Mouse (Mus musculus): ENCODE results near the gene Tmem50b. TPM values are rescaled to one million over a fixed set of nuclear protein-coding genes. Genes with fewer than 3 reads are reported as not detected.

The Tmem50b gene
- polyA plus RNA-seq, 1 experiment from 2014 or later: 112 TPM

DNA sequence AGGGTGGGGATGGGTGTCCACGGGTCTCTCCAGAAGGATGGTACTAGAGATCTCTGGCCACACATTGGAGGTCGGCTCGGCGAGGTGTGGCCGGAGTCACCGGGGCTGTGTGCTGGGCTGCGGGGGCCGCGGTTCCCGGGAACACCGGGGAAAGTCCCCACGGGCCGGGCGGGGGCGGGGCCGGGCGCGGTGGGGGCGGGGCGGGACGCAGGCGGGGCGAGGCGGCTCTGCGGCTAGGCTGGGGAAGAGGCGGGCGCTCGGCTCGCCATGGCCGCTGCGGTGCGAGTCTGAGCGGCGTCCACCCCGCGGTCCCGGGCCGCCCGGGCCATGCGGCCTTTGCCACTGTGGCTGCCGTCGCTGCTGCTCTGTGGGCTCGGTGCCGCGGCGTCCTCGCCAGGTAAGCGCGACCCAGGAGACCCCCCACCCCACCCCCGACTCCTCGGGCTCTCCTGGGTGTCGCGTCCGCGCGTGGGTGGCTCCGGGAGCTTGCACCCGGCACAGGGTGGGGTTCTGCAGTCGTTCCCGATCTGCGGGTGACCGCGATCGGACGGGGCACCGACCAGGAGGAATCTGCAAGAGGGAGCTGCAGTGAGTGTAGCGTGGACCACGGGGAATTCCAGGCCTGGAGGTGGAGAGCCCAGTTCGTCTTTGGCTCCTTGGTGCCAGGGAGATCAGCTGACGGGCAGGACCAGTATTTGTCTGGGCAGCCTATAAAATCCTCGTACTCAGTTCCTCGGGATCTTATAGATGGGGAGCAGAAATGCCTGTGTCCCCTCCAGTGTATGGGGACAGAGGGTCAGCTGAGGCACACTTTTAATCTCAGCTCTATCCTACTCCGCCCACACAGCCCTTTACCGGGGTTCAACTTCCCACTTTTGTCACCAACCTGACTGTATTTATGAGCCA is 50.5 kb downstream of the Tmem50b start, which contains the start of gene Ifngr2:
Ifngr2 (plus strand) TSS at position 237 of the 906 bp plus-strand sequence.
- peak within 1 kb of the TSS; percentile 94 for H3K4me3 ChIP-seq (replicated peaks)
- ATAC-seq (ENCODE audit: low FRiP score): peak; percentile 89
- H3K4me1 ChIP-seq: peaks cover 42% of the 10 kb centered on the region
- H3K9me3 ChIP-seq (replicated peaks): no peaks in the 10 kb centered on the region
- H3K27ac ChIP-seq (replicated peaks): peak within 1 kb of the TSS; percentile 72
- H3K9ac ChIP-seq (replicated peaks): peak within 1 kb of the TSS; percentile 92
- H3K4me2 ChIP-seq: peak within 1 kb of the TSS; percentile 77
- under 1% methylated on average over 74 of the region's 74 CpGs for WGBS
- H3K27me3 ChIP-seq (replicated peaks): 0 out of 2 replicates have a peak, but pooled peaks cover 2% of the 10 kb centered on the region
- no peaks in the 10 kb centered on the region for H3K36me3 ChIP-seq

- Histone ChIP-seq H3K9me3 (replicated peaks) (no peaks in the 10 kb centered on the region), H3K4me1 (peaks cover 46% of the 10 kb centered on the region), H3K9ac (replicated peaks) (peak overlapping the region; percentile 92), H3K4me3 (replicated peaks) (peak overlapping the region; percentile 94), H3K27me3 (replicated peaks) (0 out of 2 replicates have a peak, but pooled peaks cover 2% of the 10 kb centered on the region), H3K36me3 (no peaks in the 10 kb centered on the region), H3K27ac (replicated peaks) (peak overlapping the region; percentile 72), H3K4me2 (peak overlapping the region; percentile 77)
- WGBS: 11% methylated on average over 14 of the region's 14 CpGs
- peak; percentile 68 for ATAC-seq (ENCODE audit: low FRiP score)
Observed at GRCm38 (mm10) chr16:91546391-91546835, 51.2 kb downstream of the Tmem50b start.

DNA sequence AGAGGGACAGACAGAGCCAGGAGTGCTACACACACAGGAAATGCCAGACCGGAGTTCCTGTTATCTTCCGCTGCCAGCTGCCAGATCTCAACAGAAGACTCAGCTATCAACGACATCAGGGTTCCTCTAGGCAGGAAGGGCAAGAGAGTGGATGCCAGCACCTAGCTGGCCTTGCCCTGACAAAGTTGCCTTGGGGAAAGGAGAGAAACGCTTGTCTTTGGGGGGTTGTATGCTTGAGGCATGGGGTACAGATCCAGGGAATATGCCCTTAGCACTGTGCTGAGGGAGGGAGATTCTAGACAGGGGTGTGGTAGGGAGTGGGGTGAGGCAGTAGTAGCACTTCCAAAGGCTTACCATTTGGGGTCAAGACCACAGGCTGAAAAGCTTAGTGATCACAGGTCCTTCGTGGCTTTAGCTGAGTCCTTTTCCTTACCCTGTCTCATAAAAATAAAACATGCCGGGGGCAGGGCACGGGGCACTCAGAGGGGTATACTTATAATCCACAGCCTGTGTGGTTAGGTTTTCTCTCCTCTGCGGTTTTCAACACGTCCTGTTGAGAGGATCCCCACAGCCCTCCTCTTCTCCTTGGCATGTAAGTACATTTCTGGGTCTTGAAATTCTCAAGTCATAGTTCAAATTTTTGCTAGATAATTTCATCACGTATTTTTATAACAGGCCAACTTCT is 51.9 kb downstream of the Tmem50b start:
- Histone ChIP-seq H3K27ac (replicated peaks) (no peak overlapping the region), H3K4me1 (peaks cover 40% of the 10 kb centered on the region), H3K9ac (replicated peaks) (no peak overlapping the region), H3K36me3 (no peaks in the 10 kb centered on the region), H3K4me2 (no peak overlapping the region), H3K4me3 (replicated peaks) (no peak overlapping the region), H3K27me3 (replicated peaks) (0 out of 2 replicates have a peak, but pooled peaks cover 2% of the 10 kb centered on the region), H3K9me3 (replicated peaks) (no peaks in the 10 kb centered on the region)
- WGBS: 68% methylated on average over 10 of the region's 10 CpGs
- ATAC-seq (ENCODE audit: low FRiP score): no peak

DNA sequence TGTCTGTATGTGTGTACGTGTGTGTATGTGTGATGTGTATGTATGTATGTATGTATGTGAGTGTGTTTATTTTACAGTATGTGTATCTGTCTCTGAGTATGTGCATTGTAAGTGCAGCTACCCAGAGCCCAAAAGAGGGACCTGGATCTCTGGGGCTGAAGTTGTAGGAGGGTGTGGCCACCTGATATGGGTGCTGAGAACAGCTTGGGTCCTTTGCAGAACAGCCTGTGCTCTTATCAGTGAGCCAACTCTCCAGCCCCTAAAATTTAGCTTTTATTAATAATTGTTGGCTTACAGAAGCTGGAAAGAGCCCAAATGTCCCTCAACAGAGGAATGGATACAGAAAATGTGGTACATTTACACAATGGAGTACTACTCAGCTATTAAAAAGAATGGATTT is 54.0 kb downstream of the Tmem50b start:
- no peak overlapping the region for H3K4me3 ChIP-seq (replicated peaks)
- H3K27ac ChIP-seq (replicated peaks): no peak overlapping the region
- no peaks in the 10 kb centered on the region for H3K9me3 ChIP-seq (replicated peaks)
- no peak overlapping the region for H3K4me2 ChIP-seq
- H3K4me1 ChIP-seq: peaks cover 24% of the 10 kb centered on the region
- ATAC-seq (ENCODE audit: low FRiP score): no peak
- no peaks in the 10 kb centered on the region for H3K36me3 ChIP-seq
- H3K9ac ChIP-seq (replicated peaks): no peak overlapping the region
- WGBS: 97% methylated on average over 1 of the region's 1 CpGs
- 0 out of 2 replicates have a peak, but pooled peaks cover 2% of the 10 kb centered on the region for H3K27me3 ChIP-seq (replicated peaks)

DNA sequence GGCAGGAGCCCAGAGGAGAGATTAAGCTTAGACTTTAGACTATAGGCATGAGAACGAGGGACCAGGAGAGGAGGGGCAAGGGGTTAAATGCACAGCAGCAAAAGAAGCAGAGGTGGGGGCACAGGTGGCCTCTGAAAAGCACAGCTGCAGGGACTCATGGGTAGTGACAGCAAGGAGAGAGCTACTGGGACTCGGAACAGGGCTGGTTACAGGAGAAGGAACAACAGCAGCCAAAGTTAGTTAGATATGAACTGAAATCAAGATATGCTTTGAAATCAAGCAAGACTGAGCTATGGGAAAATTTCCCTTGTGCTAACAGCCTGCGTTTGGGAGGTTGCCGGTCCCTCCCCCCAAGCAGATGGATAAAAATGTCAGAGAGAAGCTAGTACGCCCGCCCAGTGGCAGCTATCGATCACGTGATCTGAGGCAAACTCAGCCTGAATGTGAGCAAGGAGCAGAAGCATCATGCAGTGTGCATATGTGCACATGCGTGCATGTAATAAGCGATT is 56.0 kb downstream of the Tmem50b start:
- peak overlapping the region; percentile 40 for H3K4me2 ChIP-seq
- H3K4me3 ChIP-seq (replicated peaks): no peak overlapping the region
- no peaks in the 10 kb centered on the region for H3K36me3 ChIP-seq
- H3K9me3 ChIP-seq (replicated peaks): no peaks in the 10 kb centered on the region
- no peak overlapping the region for H3K9ac ChIP-seq (replicated peaks)
- H3K27ac ChIP-seq (replicated peaks): no peak overlapping the region
- peak; percentile 46; the same call in 1 of the 2 replicates for ATAC-seq (ENCODE audit: low FRiP score)
- 42% methylated on average over 10 of the region's 10 CpGs for WGBS
- 0 out of 2 replicates have a peak, but pooled peaks cover 2% of the 10 kb centered on the region for H3K27me3 ChIP-seq (replicated peaks)
- peaks cover 12% of the 10 kb centered on the region for H3K4me1 ChIP-seq

DNA sequence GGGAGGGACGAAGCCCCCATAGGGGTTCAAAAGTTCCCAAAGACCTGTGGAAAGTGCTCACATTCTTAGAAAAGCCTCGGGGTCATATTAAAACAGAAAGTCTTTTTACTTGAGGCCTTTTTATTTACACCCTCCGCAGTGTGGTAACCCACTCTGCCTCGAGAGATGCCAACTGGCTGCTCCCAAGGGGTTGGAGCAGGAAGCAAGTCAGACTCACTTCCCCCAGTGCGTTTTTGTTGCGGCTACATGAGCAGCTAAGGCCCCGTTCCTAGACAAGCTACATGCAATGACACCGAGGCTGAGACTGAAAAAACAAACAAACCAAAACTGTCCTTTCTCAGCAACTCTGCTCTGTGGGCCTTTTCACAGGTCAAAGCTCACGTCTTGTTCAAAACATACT is 59.1 kb downstream of the Tmem50b start:
- ATAC-seq (ENCODE audit: low FRiP score): no peak
- no peak overlapping the region for H3K4me3 ChIP-seq (replicated peaks)
- 0 out of 2 replicates have a peak, but pooled peaks cover under 1% of the 10 kb centered on the region for H3K27me3 ChIP-seq (replicated peaks)
- H3K36me3 ChIP-seq: no peaks in the 10 kb centered on the region
- H3K4me2 ChIP-seq: no peak overlapping the region
- peaks cover 8% of the 10 kb centered on the region for H3K4me1 ChIP-seq
- 74% methylated on average over 9 of the region's 9 CpGs for WGBS
- no peak overlapping the region for H3K9ac ChIP-seq (replicated peaks)
- no peaks in the 10 kb centered on the region for H3K9me3 ChIP-seq (replicated peaks)
- no peak overlapping the region for H3K27ac ChIP-seq (replicated peaks)

DNA sequence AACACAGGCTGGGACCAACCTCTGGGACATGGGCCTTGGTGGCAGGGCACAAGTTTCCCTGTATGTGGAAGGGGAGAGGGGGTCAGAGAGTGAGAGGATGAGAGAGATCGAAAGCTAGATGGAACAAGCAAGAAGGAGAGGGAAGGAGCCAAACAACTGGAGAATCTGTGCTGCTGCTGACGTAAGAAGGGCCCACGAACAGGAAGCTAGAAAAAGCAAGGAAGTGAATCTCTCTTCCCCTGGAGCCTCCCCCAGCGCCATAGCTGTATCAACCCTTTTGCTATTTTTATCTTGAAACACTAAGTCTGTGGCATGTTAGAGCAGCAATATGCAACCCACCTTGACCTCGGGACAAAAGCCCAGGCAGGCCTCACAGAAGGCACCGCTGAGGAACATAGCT is 59.5 kb downstream of the Tmem50b start:
- 77% methylated on average over 6 of the region's 6 CpGs for WGBS
- peaks cover 8% of the 10 kb centered on the region for H3K4me1 ChIP-seq

DNA sequence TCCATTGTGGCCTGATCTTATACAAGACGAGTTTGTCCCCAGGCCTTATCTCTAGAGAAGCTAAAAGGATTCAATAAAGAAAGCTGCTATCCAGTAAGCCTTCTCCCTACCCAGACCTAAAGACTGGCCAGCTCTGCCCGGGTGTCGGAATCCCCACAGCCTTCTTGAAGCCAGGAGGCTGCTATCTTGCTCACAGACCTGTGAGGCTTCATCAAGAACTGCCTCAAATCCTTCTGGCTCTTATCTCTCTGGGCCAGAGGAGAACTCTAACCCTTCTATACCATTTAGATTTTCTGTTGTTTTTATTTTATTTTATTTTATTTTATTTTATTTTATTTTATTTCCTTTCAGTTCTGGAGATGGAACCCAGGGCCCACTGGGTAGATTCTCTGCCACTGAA is 60.5 kb downstream of the Tmem50b start:
- Histone ChIP-seq H3K9ac (replicated peaks) (no peak overlapping the region), H3K4me3 (replicated peaks) (no peak overlapping the region), H3K36me3 (no peaks in the 10 kb centered on the region), H3K27me3 (replicated peaks) (no peaks in the 10 kb centered on the region), H3K9me3 (replicated peaks) (no peaks in the 10 kb centered on the region), H3K4me1 (peaks cover 12% of the 10 kb centered on the region), H3K4me2 (no peak overlapping the region), H3K27ac (replicated peaks) (no peak overlapping the region)
- no peak for ATAC-seq (ENCODE audit: low FRiP score)
- 85% methylated on average over 3 of the region's 3 CpGs for WGBS

More for the DNA sequence above, 59.5 kb downstream of the Tmem50b start:
- Histone ChIP-seq H3K9ac (replicated peaks) (no peak overlapping the region), H3K4me2 (no peak overlapping the region), H3K9me3 (replicated peaks) (no peaks in the 10 kb centered on the region), H3K27ac (replicated peaks) (no peak overlapping the region), H3K36me3 (no peaks in the 10 kb centered on the region), H3K27me3 (replicated peaks) (no peaks in the 10 kb centered on the region), H3K4me3 (replicated peaks) (no peak overlapping the region)
- ATAC-seq (ENCODE audit: low FRiP score): no peak

DNA sequence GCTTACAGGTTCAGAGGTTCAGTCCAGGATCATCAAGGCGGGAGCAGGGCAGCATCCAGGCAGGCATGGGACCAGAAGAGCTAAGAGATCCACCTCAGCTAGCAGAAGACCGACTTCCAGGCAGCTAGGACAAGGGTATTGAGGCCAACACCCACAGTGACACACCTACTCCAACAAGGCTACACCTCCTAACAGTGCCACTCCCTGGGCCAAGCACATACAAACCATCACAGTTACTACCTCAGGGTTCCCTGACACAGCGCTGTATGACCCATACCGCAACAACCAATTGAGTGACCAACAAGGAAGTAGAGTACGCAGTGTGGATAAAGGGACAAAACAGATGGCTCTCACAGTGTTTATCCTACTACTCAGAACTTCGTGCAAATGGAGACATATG is 61.2 kb downstream of the Tmem50b start:
- H3K4me2 ChIP-seq: no peak overlapping the region
- WGBS: 91% methylated on average over 6 of the region's 6 CpGs

GRCm38 (mm10) chr16:91534888-91535287 is 62.7 kb downstream of the Tmem50b start:
- ATAC-seq (ENCODE audit: low FRiP score): no peak
- H3K36me3 ChIP-seq: no peaks in the 10 kb centered on the region
- no peak overlapping the region for H3K4me3 ChIP-seq (replicated peaks)
- H3K4me2 ChIP-seq: no peak overlapping the region
- no peaks in the 10 kb centered on the region for H3K27me3 ChIP-seq (replicated peaks)
- WGBS: 80% methylated on average over 6 of the region's 6 CpGs
- H3K9ac ChIP-seq (replicated peaks): no peak overlapping the region
- no peak overlapping the region for H3K27ac ChIP-seq (replicated peaks)
- H3K4me1 ChIP-seq: 0 out of 2 replicates have a peak, but pooled peaks cover 5% of the 10 kb centered on the region
- no peaks in the 10 kb centered on the region for H3K9me3 ChIP-seq (replicated peaks)

More for the DNA sequence above, 61.2 kb downstream of the Tmem50b start:
- no peak overlapping the region for H3K4me3 ChIP-seq (replicated peaks)
- H3K9me3 ChIP-seq (replicated peaks): no peaks in the 10 kb centered on the region
- no peaks in the 10 kb centered on the region for H3K27me3 ChIP-seq (replicated peaks)
- H3K36me3 ChIP-seq: no peaks in the 10 kb centered on the region
- H3K4me1 ChIP-seq: 0 out of 2 replicates have a peak, but pooled peaks cover 5% of the 10 kb centered on the region
- no peak for ATAC-seq (ENCODE audit: low FRiP score)
- H3K9ac ChIP-seq (replicated peaks): no peak overlapping the region
- no peak overlapping the region for H3K27ac ChIP-seq (replicated peaks)

- no peaks in the 10 kb centered on the region for H3K36me3 ChIP-seq
- no peak for ATAC-seq (ENCODE audit: low FRiP score)
- no peaks in the 10 kb centered on the region for H3K9me3 ChIP-seq (replicated peaks)
- H3K27ac ChIP-seq (replicated peaks): no peak overlapping the region
- H3K9ac ChIP-seq (replicated peaks): no peak overlapping the region
- 50% methylated on average over 13 of the region's 13 CpGs for WGBS
- no peak overlapping the region for H3K4me3 ChIP-seq (replicated peaks)
- H3K4me2 ChIP-seq: no peak overlapping the region
- no peaks in the 10 kb centered on the region for H3K27me3 ChIP-seq (replicated peaks)
- H3K4me1 ChIP-seq: 0 out of 2 replicates have a peak, but pooled peaks cover 5% of the 10 kb centered on the region
Observed at GRCm38 (mm10) chr16:91534477-91534876, 63.1 kb downstream of the Tmem50b start.

Measured in neural tube, embryonic 15.5 days (tissue).